Mouse (Mus musculus): Measurements from ENCODE around the gene B2m. TPM values are rescaled to one million over a fixed set of nuclear protein-coding genes. Genes with fewer than 3 reads are reported as not detected.
A peak's percentile ranks its signal among the peaks of the same experiment; 100 is the strongest.

Gene B2m
- total and polyA plus RNA-seq, 2 experiments from 2014 or later: 166 to 282 TPM

DNA sequence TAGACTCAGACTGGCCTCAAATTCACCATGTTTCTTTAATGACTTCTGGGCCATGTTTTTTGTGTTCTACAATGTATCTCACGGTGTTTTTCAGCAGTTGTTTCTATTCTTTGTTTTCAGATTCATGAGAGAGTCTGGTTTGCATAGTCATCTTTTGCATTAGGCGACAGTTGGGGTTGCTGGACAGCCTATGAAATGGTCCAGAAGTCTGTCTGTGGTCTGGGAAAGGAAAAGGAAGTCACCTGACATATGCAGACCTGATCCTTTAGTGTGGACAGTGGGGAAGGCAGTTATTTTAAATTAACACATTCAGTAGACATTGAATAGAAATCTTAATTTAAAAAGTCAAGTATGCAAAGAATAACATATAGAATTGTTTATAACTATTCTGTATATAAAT, 15.0 kb downstream of the B2m start:
- Histone ChIP-seq H3K27ac (ENCODE audit: low read depth) (no peak overlapping the region), H3K4me3 (ENCODE audit: low read depth, low read length) (no peak overlapping the region), H3K27me3 (ENCODE audit: control insufficient read depth, insufficient read depth, low read length) (no peaks in the 10 kb centered on the region), H3K36me3 (replicated peaks; ENCODE audit: control insufficient read depth, insufficient read depth, low read length) (no peaks in the 10 kb centered on the region), H3K9ac (replicated peaks; ENCODE audit: low read depth, low read length) (no peak overlapping the region), H3K4me2 (ENCODE audit: low read depth, low read length) (no peak overlapping the region), H3K9me3 (replicated peaks; ENCODE audit: control insufficient read depth, low read length) (no peaks in the 10 kb centered on the region), H3K4me1 (ENCODE audit: control insufficient read depth, insufficient read depth) (peaks cover 4% of the 10 kb centered on the region)
- ATAC-seq (ENCODE audit: insufficient read depth, low read depth): no peak
- TF ChIP-seq CTCF (IDR thresholded peaks at IDR 0.05; ENCODE audit: low read depth): no peak
- 83% methylated on average over 2 of the region's 2 CpGs for WGBS
- no peak for DNase-seq (ENCODE audit: low spot score)

- 68% methylated on average over 13 of the region's 13 CpGs for WGBS
- Histone ChIP-seq H3K4me2 (ENCODE audit: low read depth, low read length) (peak overlapping the region; percentile 4; the same call in 1 of the 2 replicates), H3K36me3 (replicated peaks; ENCODE audit: control insufficient read depth, insufficient read depth, low read length) (no peaks in the 10 kb centered on the region), H3K27ac (ENCODE audit: low read depth) (no peak overlapping the region), H3K27me3 (ENCODE audit: control insufficient read depth, insufficient read depth, low read length) (no peaks in the 10 kb centered on the region), H3K9ac (replicated peaks; ENCODE audit: low read depth, low read length) (no peak overlapping the region), H3K9me3 (replicated peaks; ENCODE audit: control insufficient read depth, low read length) (no peaks in the 10 kb centered on the region), H3K4me3 (ENCODE audit: low read depth, low read length) (no peak overlapping the region), H3K4me1 (ENCODE audit: control insufficient read depth, insufficient read depth) (peaks cover 4% of the 10 kb centered on the region)
- DNase-seq (ENCODE audit: low spot score) (no peak), ATAC-seq (ENCODE audit: insufficient read depth, low read depth) (no peak)
- TF ChIP-seq EP300 (IDR thresholded peaks at IDR 0.05; ENCODE audit: low read depth) (no peak), CTCF (IDR thresholded peaks at IDR 0.05; ENCODE audit: low read depth) (no peak)
These were observed 16.1 kb downstream of the B2m start for GRCm38 (mm10) chr2:122163430-122164195.

- H3K9me3 ChIP-seq (replicated peaks; ENCODE audit: control insufficient read depth, low read length): no peaks in the 10 kb centered on the region
These were observed 16.8 kb downstream of the B2m start for GRCm38 (mm10) chr2:122164293-122164692.

GRCm38 (mm10) chr2:122171292-122171691, 23.8 kb downstream of the B2m start:
- H3K27ac ChIP-seq (ENCODE audit: low read depth): no peak overlapping the region
- no peaks in the 10 kb centered on the region for H3K9me3 ChIP-seq (replicated peaks; ENCODE audit: control insufficient read depth, low read length)
- ATAC-seq (ENCODE audit: insufficient read depth, low read depth): no peak
- DNase-seq (ENCODE audit: low spot score): no peak
- no peaks in the 10 kb centered on the region for H3K4me1 ChIP-seq (ENCODE audit: control insufficient read depth, insufficient read depth)
- WGBS: 56% methylated on average over 6 of the region's 6 CpGs
- TF ChIP-seq CTCF (IDR thresholded peaks at IDR 0.05; ENCODE audit: low read depth) (no peak), EP300 (IDR thresholded peaks at IDR 0.05; ENCODE audit: low read depth) (no peak)
- no peak overlapping the region for H3K9ac ChIP-seq (replicated peaks; ENCODE audit: low read depth, low read length)
- H3K4me2 ChIP-seq (ENCODE audit: low read depth, low read length): no peak overlapping the region
- H3K36me3 ChIP-seq (replicated peaks; ENCODE audit: control insufficient read depth, insufficient read depth, low read length): no peaks in the 10 kb centered on the region
- no peak overlapping the region for H3K4me3 ChIP-seq (ENCODE audit: low read depth, low read length)
- no peaks in the 10 kb centered on the region for H3K27me3 ChIP-seq (ENCODE audit: control insufficient read depth, insufficient read depth, low read length)

More at GRCm38 (mm10) chr2:122164293-122164692, 16.8 kb downstream of the B2m start:
- ATAC-seq (ENCODE audit: insufficient read depth, low read depth) (no peak), DNase-seq (ENCODE audit: low spot score) (no peak)
- no peak for TF ChIP-seq CTCF (IDR thresholded peaks at IDR 0.05; ENCODE audit: low read depth)
- no peak for TF ChIP-seq EP300 (IDR thresholded peaks at IDR 0.05; ENCODE audit: low read depth)
- H3K27ac ChIP-seq (ENCODE audit: low read depth): no peak overlapping the region
- 69% methylated on average over 11 of the region's 11 CpGs for WGBS
- peaks cover 4% of the 10 kb centered on the region for H3K4me1 ChIP-seq (ENCODE audit: control insufficient read depth, insufficient read depth)
- no peak overlapping the region for H3K9ac ChIP-seq (replicated peaks; ENCODE audit: low read depth, low read length)
- no peaks in the 10 kb centered on the region for H3K36me3 ChIP-seq (replicated peaks; ENCODE audit: control insufficient read depth, insufficient read depth, low read length)
- H3K27me3 ChIP-seq (ENCODE audit: control insufficient read depth, insufficient read depth, low read length): no peaks in the 10 kb centered on the region
- no peak overlapping the region for H3K4me3 ChIP-seq (ENCODE audit: low read depth, low read length)
- peak overlapping the region; percentile 4; the same call in 1 of the 2 replicates for H3K4me2 ChIP-seq (ENCODE audit: low read depth, low read length)

GRCm38 (mm10) chr2:122172188-122172587, 24.7 kb downstream of the B2m start:
- H3K27ac ChIP-seq (ENCODE audit: low read depth): no peak overlapping the region
- no peak overlapping the region for H3K4me2 ChIP-seq (ENCODE audit: low read depth, low read length)
- no peaks in the 10 kb centered on the region for H3K27me3 ChIP-seq (ENCODE audit: control insufficient read depth, insufficient read depth, low read length)
- TF ChIP-seq CTCF (IDR thresholded peaks at IDR 0.05; ENCODE audit: low read depth) (no peak), EP300 (IDR thresholded peaks at IDR 0.05; ENCODE audit: low read depth) (no peak)
- DNase-seq (ENCODE audit: low spot score): no peak
- no peaks in the 10 kb centered on the region for H3K36me3 ChIP-seq (replicated peaks; ENCODE audit: control insufficient read depth, insufficient read depth, low read length)
- H3K9me3 ChIP-seq (replicated peaks; ENCODE audit: control insufficient read depth, low read length): no peaks in the 10 kb centered on the region
- no peak overlapping the region for H3K9ac ChIP-seq (replicated peaks; ENCODE audit: low read depth, low read length)
- H3K4me3 ChIP-seq (ENCODE audit: low read depth, low read length): no peak overlapping the region
- no peaks in the 10 kb centered on the region for H3K4me1 ChIP-seq (ENCODE audit: control insufficient read depth, insufficient read depth)
- no peak for ATAC-seq (ENCODE audit: insufficient read depth, low read depth)
- 92% methylated on average over 2 of the region's 2 CpGs for WGBS
